Mouse (Mus musculus): ENCODE measurements at regions not wholly inside any gene's neighbourhood (a gene's known extent, or its start where the extent isn't known, plus 50 kb on each side); places are given as distances from the start of the nearest gene placed in this dataset.
"Not testable (repeated sequence)": the region's sequence is repeated elsewhere in the genome, so short reads cannot be mapped to it uniquely, and the experiment has no call there.

GRCm38 (mm10) chr10:108111398-108111797 lies 50.6 kb upstream of the Ppp1r12a start:
- DNase-seq, result no peak

GRCm38 (mm10) chr10:108110891-108111290 lies 51.1 kb upstream of the Ppp1r12a start:
- DNase-seq, result no peak

- DNase-seq, result no peak
These were observed 51.8 kb upstream of the Ppp1r12a start for GRCm38 (mm10) chr10:108110197-108110596.

DNA sequence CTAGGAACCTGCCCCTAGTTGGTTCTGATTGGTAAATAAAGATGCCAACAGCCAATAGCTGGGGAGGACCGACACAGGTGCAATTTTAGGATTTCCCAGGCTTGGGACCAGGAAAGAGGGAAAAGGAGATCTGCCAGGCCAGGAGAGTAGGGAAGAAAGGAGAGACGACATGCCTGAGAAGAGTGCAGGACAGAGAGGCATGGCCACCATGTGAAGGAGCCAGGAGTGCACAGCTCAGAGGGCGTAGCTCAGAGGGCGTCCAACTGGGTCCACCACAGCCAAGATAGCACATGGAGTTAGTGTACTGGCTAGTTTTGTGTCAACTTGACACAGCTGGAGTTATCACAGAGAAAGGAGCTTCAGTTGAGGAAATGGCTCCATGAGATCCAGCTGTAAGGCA lies 53.5 kb upstream of the Ppp1r12a start:
- DNase-seq, result not testable (repeated sequence)

- peak; percentile 15 for DNase-seq
These were observed 60.5 kb upstream of the Ppp1r12a start for GRCm38 (mm10) chr10:108101521-108101920.

DNA sequence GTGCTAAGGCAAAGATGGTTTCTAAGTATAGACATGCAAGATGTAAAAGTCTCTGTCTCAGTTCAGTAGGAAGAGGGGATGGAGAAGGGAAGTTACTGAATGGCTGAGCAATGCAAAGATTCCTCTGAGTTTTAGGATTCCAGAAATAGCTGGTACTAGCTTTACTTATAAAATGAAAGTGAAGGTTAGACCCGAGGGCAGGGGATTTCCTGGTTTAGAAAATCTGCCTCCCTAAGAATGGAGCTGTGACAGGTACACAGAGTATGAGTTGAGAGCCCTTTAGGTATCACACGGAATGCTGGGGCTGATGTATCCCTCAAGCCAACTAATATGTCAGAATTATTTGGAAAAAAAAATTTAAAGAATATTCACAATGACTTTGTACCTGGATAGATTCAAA lies 69.0 kb upstream of the Ppp1r12a start:
- DNase-seq, result no peak

GRCm38 (mm10) chr10:108089375-108089981 lies 72.5 kb upstream of the Ppp1r12a start:
- DNase-seq, result peak; percentile 56

DNA sequence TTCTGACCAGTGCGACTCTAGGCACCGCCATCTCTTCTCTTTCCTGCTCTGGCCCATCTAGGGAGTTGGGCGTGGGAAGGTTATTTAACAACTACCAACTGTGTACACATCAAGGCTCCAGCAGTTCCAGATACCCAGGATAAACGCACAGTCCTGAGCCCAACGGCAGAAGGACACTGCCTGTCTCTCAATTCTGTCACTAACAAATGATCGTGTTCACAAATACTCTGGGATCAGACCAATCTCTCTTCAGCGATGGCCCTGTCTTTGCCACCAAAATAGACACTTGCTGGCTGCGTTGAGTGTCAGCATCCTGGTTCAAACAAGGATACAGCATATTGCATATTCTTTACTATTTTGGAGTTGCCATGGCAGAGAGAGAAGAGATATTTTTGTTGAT lies 73.1 kb upstream of the Ppp1r12a start:
- DNase-seq, result no peak

- DNase-seq, result no peak
These were observed 73.8 kb upstream of the Ppp1r12a start for GRCm38 (mm10) chr10:108088209-108088608.

- no peak for DNase-seq
These were observed 78.8 kb upstream of the Ppp1r12a start for GRCm38 (mm10) chr10:108083220-108083619.

- DNase-seq, result no peak
These were observed 86.8 kb upstream of the Ppp1r12a start for GRCm38 (mm10) chr10:108075144-108075543.

DNA sequence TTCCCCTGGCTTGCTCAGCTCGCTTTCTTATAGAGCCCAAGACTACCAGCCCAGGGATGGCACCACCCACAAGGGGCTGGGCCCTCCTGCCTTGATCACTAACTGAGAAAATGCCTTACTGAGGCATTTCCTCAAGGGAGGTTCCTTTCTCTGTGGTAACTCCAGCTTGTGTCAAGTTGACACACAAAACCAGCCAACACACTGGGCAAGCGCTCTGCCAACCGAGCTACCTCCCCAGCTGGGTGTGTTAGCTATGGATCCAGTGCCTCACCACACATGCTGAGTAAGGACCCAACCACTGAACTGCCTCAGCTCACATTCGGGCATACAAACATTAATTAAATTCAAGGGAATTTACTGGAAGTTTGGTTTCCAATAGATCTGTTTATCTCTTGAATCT lies 88.2 kb upstream of the Ppp1r12a start:
- DNase-seq, result no peak

DNA sequence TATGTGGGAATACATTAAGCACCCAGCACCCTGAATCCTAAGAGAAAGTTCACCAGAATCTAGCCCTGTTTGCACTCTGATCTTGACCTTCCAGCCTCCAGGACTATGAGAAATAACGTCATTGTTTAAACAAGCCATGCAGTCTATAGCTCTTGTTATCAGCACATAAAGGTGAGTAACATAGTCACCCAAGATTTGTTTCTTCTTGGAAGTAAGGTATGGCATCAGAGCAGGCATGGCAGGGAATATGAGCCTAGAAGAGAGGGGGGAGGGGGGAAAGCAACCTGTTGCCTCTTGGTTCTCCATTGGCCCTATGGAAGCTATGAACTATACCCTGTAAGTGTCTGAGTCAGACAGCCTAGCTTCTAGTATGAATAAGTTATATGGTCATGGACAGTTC lies 89.8 kb upstream of the Ppp1r12a start:
- no peak for DNase-seq

GRCm38 (mm10) chr10:108071424-108071823 lies 90.6 kb upstream of the Ppp1r12a start:
- DNase-seq, result no peak

- DNase-seq, result no peak
These were observed 94.3 kb upstream of the Ppp1r12a start for GRCm38 (mm10) chr10:108067723-108068122.

DNA sequence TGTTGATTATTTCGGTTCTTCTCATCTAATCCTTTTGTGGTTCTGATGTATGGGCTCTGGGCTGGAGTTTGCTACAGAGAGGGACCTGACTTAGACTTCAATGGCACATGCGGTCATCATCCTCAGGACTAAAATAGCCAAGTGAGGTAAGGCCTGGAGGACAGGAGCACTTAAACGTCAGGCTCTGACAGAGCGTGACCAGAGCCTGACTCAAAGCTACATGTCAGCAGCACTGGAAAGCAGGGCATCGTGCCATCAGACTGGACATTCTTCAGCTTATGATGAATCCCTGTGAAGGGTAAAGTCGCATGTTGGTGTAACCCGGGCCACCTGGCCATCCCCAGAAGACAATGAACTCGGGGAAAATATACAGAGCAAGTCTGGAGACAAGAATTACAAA lies 95.8 kb upstream of the Ppp1r12a start:
- DNase-seq, result peak; percentile 82

DNA sequence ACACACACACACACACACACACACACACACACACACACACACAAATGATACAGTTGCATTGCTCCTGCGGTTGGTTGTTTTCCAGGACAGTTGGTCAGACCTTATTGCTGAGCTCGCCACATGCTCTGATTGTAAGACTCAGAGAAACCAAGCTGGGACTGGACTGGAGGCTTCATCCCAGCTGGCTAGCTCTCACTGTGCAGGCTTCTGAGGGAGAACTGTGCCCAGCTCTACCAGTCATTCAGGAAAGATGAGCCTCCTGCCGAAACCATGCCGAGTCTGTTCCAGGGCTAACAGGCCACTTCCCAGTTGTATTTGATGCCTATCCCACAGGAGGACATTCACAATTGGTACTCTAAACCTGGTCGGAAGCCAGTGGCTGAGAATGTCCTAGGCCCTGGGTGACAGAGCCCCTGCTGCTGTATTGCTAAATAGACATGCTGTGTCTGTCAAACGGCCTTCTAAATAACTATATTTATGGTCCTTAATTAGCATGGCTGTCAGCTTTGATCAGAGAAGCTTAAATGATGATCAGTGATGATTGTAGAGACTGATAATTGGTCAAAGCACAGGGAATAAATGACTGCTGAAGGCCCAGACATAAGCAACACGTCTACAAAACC lies 100.1 kb upstream of the Ppp1r12a start:
- no peak for DNase-seq

GRCm38 (mm10) chr10:108060554-108060953 lies 101.4 kb upstream of the Ppp1r12a start:
- no peak for DNase-seq

GRCm38 (mm10) chr10:108051637-108052036 lies 110.4 kb upstream of the Ppp1r12a start:
- no peak for DNase-seq

DNA sequence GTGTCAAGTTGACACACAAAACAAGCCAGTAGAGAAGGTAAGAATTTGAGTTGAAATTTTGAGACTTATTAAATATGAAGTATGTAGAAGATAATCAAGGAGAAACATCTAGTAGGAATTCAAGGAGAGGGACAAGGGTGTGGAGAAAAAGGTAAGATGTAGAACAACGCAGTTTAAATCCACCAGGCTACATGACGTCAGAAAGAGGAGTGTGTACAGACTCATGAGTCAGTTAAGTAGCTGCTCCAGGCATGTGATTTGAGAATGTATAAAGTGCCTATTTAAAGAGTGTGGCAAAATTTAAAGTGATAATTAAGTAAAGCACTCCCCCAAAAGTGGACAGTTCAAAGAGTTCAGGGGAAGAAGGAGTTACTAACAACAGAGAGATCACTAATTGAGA lies 113.6 kb upstream of the Ppp1r12a start:
- DNase-seq, result no peak

GRCm38 (mm10) chr10:108043519-108043918 lies 118.5 kb upstream of the Ppp1r12a start:
- DNase-seq, result no peak

- no peak for DNase-seq
These were observed 122.0 kb upstream of the Ppp1r12a start for GRCm38 (mm10) chr10:108040027-108040426.

- no peak for DNase-seq
These were observed 124.7 kb upstream of the Otogl start for GRCm38 (mm10) chr10:108036486-108037109.

DNA sequence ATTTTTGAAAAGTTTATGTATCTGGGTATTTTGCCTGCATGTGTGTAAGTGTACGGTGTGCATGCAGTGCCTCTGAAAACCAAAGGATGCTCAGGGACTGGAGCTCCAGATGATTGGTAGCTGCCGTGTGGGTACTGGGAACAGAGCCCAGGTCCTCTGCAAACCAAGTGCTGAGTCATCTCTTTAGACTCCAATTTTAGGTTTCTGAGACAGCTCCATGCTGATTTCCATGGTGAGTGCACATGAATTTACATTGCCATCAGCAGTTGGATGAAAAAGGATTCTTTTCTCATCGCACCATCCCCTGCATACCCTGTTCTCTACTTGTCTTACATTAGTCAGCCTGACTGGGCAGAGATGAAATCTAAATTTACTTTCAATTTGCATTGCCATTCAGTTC lies 122.1 kb upstream of the Otogl start:
- no peak for DNase-seq
